Comparison of ENCODE assay signal across 22 mouse cellular contexts in the genomic region with DNA sequence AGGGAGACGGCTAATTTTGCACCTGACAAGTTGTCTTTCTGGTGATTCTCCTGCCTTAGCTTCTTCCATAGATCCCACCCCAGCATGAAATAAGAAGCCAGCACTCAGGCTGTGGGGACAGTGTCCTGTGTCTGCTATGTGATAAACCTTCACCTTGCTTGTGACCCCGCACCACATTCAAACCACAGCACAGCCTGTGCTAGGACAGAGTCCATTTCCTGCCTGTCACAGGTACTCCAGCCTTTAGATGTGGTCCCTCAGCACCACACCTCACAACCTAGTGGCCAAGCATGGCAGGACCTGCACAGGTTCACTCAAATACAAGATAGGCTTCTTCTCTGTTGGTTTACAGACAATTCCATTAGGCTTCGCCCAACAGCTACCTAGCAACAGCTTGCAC.
"Had no signal": no experiment of that assay in that cellular context is flagged by ENCODE, and none has a peak within 500 bp of the region (broad histone marks: within the 10 kb centered on the region; RNA-seq: fewer than 3 reads in every experiment).

No protein-coding gene starts in this region.

- H3K9ac ChIP-seq: kidney, embryonic 15.5 days; limb, embryonic 12.5 days; limb, embryonic 15.5 days; lung, embryonic 15.5 days; midbrain, embryonic 13.5 days; neural tube, embryonic 13.5 days had no signal

- H3K27ac ChIP-seq: kidney, embryonic 15.5 days; left cerebral cortex, adult 2 months; limb, embryonic 12.5 days; limb, embryonic 15.5 days; lung, embryonic 15.5 days; midbrain, embryonic 10.5 days; midbrain, embryonic 13.5 days; neural tube, embryonic 13.5 days had no signal

- H3K4me2 ChIP-seq: kidney, embryonic 15.5 days; limb, embryonic 12.5 days; limb, embryonic 15.5 days; lung, embryonic 15.5 days; midbrain, embryonic 13.5 days; neural tube, embryonic 13.5 days had no signal

- H3K36me3 ChIP-seq: kidney, embryonic 15.5 days; limb, embryonic 12.5 days; limb, embryonic 15.5 days; lung, embryonic 15.5 days; midbrain, embryonic 10.5 days; midbrain, embryonic 13.5 days; neural tube, embryonic 13.5 days had no signal

- H3K4me1 ChIP-seq: megakaryocyte, embryonic 14.5 days had no signal

- H3K9me3 ChIP-seq: kidney, embryonic 15.5 days; limb, embryonic 15.5 days; lung, embryonic 15.5 days; midbrain, embryonic 13.5 days; neural tube, embryonic 13.5 days had no signal

- H3K4me3 ChIP-seq: kidney, embryonic 15.5 days; left cerebral cortex, adult 2 months; limb, embryonic 12.5 days; limb, embryonic 15.5 days; lung, embryonic 15.5 days; megakaryocyte, embryonic 14.5 days; midbrain, embryonic 10.5 days; midbrain, embryonic 13.5 days; myocyte; neural tube, embryonic 13.5 days had no signal

- H3K27me3 ChIP-seq: limb, embryonic 12.5 days; limb, embryonic 15.5 days; lung, embryonic 15.5 days; megakaryocyte, embryonic 14.5 days; midbrain, embryonic 13.5 days had no signal

- ATAC-seq: inflammation-experienced regulatory T-cells, adult 6 months; midbrain, embryonic 13.5 days; midbrain, embryonic 16.5 days had no signal

- DNase-seq: kidney, adult 11 months; kidney, adult 8-10 months; kidney, postnatal 10 days; kidney, postnatal 36 days; layer of hippocampus, postnatal 36 days; lung, adult 18-20 months; lung, postnatal 10 days; lung, postnatal 36 days; thymus, adult 18-20 months; thymus, postnatal 36 days had no signal
